Mouse (Mus musculus) heart, postnatal 14 days (tissue): ENCODE measurements around the gene Eif3a. TPM values are rescaled to one million over a fixed set of nuclear protein-coding genes. Genes with fewer than 3 reads are reported as not detected.

Source experiments
- microRNA-seq, 2 experiments: library from miRNA; unstranded; fragments of <30 nt; microRNA quantifications; one replicate each; pipeline ENCODE4 v1.2.0; 2021 to 2022
- total RNA-seq, 2 experiments: library from RNA; stranded (reverse); gene quantifications; 2 replicates each; pipeline ENCODE4 v1.2.3; 2021

Eif3a gene
- total RNA-seq, 2 experiments from 2014 or later, result 103 to 108 TPM

Small RNAs within 50 kb of the gene (microRNA-seq; reads per million reads assigned to microRNA genes)
- 0 reads per million in 2 experiments for gene mmu-mir-3084-1

Other genes with a start within 250 kb of the Eif3a start
- gene Cacul1, start 209.6 kb downstream of the Eif3a start, total RNA-seq, result 10 to 100 TPM; 24.8 to 28.0 TPM
- gene Nanos1, start 34.7 kb downstream of the Eif3a start, total RNA-seq, result under 1 TPM; 0.29 to 0.41 TPM
- gene Fam45a, start 20.9 kb upstream of the Eif3a start, total RNA-seq, result 10 to 100 TPM; 15.4 to 16.9 TPM
- gene Sfxn4, start 70.8 kb upstream of the Eif3a start, total RNA-seq, result 1 to 10 TPM; 5.7 to 5.8 TPM
- gene Prdx3, start 83.9 kb upstream of the Eif3a start, total RNA-seq, result 100 to 1,000 TPM; 306 to 307 TPM
- 10 to 100 TPM; 23.8 to 29.2 TPM for gene Grk5, start 99.1 kb upstream of the Eif3a start, total RNA-seq